In the genomic region with DNA sequence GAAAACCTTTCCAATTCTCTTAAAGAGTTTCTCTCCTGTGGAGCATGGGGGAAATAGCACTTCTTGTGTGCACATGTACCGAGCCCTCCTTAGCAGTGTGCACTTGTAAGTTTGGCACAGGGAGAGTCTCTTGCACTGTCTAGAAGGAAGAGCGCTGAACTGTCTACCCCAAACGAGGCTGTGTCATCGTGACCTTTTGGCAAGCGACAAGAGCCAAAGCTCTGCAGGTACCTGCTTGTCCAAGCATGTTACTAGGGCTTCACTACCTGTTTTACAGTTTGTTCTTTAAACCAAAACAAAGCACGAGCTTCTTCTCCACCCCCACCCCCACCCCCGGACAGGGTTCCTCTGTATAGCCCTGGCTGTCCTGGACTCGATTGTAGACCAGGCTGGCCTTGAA, we compare ENCODE assay signal across 26 mouse cellular contexts. TPM values are rescaled to one million over a fixed set of nuclear protein-coding genes. Genes with fewer than 3 reads are reported as not detected.
A peak's percentile ranks its signal among the peaks of the same experiment; 100 is the strongest.
DNase-seq lines count a peak whose midpoint lies in the region; ATAC-seq and TF ChIP-seq lines count a peak whose summit lies in the region.
"Had no signal": no experiment of that assay in that cellular context is flagged by ENCODE, and none has a peak within 500 bp of the region (broad histone marks: within the 10 kb centered on the region; RNA-seq: fewer than 3 reads in every experiment).

No protein-coding gene starts in this region.

- ATAC-seq in kidney, embryonic 15.5 days (replicated peaks; ENCODE audit: low FRiP score): no peak
- ATAC-seq: activated CD4-positive, CD25-positive, alpha-beta regulatory T cell, adult 4 months; forebrain, embryonic 13.5 days; forebrain, embryonic 16.5 days had no signal

- peak; percentile 45 for DNase-seq in kidney, adult 9 months
- peak; percentile 29 to 44 for DNase-seq in spleen, postnatal 36 days (ENCODE audit: low spot score in 2 of 2)
- DNase-seq in spleen, postnatal 4 days (ENCODE audit: low spot score in 2 of 2): no peak
- no peak for DNase-seq in adrenal gland, adult 2 months
- DNase-seq: adrenal gland, postnatal 10 days; adrenal gland, postnatal 36 days; cerebellum, adult 11-12 months; cerebellum, adult 8-10 months; cerebellum, postnatal 10 days; cerebellum, postnatal 36 days; embryo, embryonic 11 days; gastrocnemius, postnatal 10 days; gastrocnemius, postnatal 36 days; heart, adult 2 months had no signal

- H3K4me3 ChIP-seq in kidney, embryonic 15.5 days (replicated peaks): no peak overlapping the region
- no peak overlapping the region for H3K4me3 ChIP-seq in embryonic fibroblast, embryonic 13.5 days (ENCODE audit: insufficient read depth, low read length)
- H3K4me3 ChIP-seq: embryonic facial prominence, embryonic 10.5 days; embryonic facial prominence, embryonic 13.5 days; forebrain, embryonic 10.5 days; forebrain, embryonic 13.5 days; heart, adult 2 months; heart, embryonic 10.5 days; heart, embryonic 13.5 days; hindbrain, embryonic 12.5 days; hindbrain, embryonic 15.5 days had no signal

- H3K4me2 ChIP-seq in kidney, embryonic 15.5 days: no peak overlapping the region
- H3K4me2 ChIP-seq: embryonic facial prominence, embryonic 13.5 days; forebrain, embryonic 13.5 days; heart, embryonic 13.5 days; hindbrain, embryonic 12.5 days; hindbrain, embryonic 15.5 days had no signal

- no peak for TF ChIP-seq POLR2A in embryonic fibroblast, embryonic 13.5 days (IDR thresholded peaks at IDR 0.05; ENCODE audit: low read depth, low read length)

- H3K9me3 ChIP-seq in kidney, embryonic 15.5 days (replicated peaks): no peaks in the 10 kb centered on the region
- H3K9me3 ChIP-seq: embryonic facial prominence, embryonic 10.5 days; embryonic facial prominence, embryonic 13.5 days; forebrain, embryonic 10.5 days; forebrain, embryonic 13.5 days; heart, embryonic 10.5 days; heart, embryonic 13.5 days; hindbrain, embryonic 12.5 days; hindbrain, embryonic 15.5 days had no signal

- H3K36me3 ChIP-seq in kidney, embryonic 15.5 days: no peaks in the 10 kb centered on the region
- H3K36me3 ChIP-seq: embryonic facial prominence, embryonic 10.5 days; embryonic facial prominence, embryonic 13.5 days; forebrain, embryonic 10.5 days; heart, embryonic 10.5 days; heart, embryonic 13.5 days; hindbrain, embryonic 12.5 days; hindbrain, embryonic 15.5 days had no signal

- H3K27ac ChIP-seq in kidney, embryonic 15.5 days: no peak overlapping the region
- H3K27ac ChIP-seq in embryonic fibroblast, embryonic 13.5 days (ENCODE audit: insufficient read depth, low read length): peak overlapping the region; percentile 85; the same call in 1 of the 2 replicates
- H3K27ac ChIP-seq: forebrain, embryonic 10.5 days; forebrain, embryonic 13.5 days; heart, embryonic 10.5 days; hindbrain, embryonic 12.5 days; hindbrain, embryonic 15.5 days had no signal

- no peak overlapping the region for H3K9ac ChIP-seq in kidney, embryonic 15.5 days
- H3K9ac ChIP-seq: forebrain, embryonic 13.5 days; heart, embryonic 13.5 days; hindbrain, embryonic 12.5 days; hindbrain, embryonic 15.5 days had no signal

- no peak for TF ChIP-seq CTCF in embryonic fibroblast, embryonic 13.5 days (IDR thresholded peaks at IDR 0.05; ENCODE audit: borderline replicate concordance, insufficient read depth, low read length)

- no peaks in the 10 kb centered on the region for H3K27me3 ChIP-seq in kidney, embryonic 15.5 days
- H3K27me3 ChIP-seq: embryonic facial prominence, embryonic 13.5 days; forebrain, embryonic 13.5 days; heart, embryonic 13.5 days; hindbrain, embryonic 12.5 days; hindbrain, embryonic 15.5 days had no signal

- peaks cover 35% of the 10 kb centered on the region for H3K4me1 ChIP-seq in kidney, embryonic 15.5 days
- H3K4me1 ChIP-seq in embryonic fibroblast, embryonic 13.5 days (ENCODE audit: control insufficient read depth, insufficient read depth, low read length): peaks cover 16% of the 10 kb centered on the region

- WGBS in kidney, embryonic 15.5 days: 83% methylated on average over 8 of the region's 8 CpGs

RNA-seq across cellular contexts. Expression of a gene that starts 15.9 kb away (rescaled TPM):
- polyA plus RNA-seq in kidney, embryonic 15.5 days (2015; fragmentation: Nextera tagmentation; extraction: Ambion mirVana): 41.7 and 42.5 TPM in 2 replicates
- 9.9 and 11.2 TPM in 2 replicates for polyA plus RNA-seq in embryonic fibroblast, embryonic 13.5 days (2011; ENCODE audit: insufficient read length, low read depth, missing spikeins)
- total RNA-seq in adrenal gland, adult 2 months (2021): 10 to 100 TPM in 1 of 2 experiments, 1 to 10 TPM in 1; 6.1 to 11.2 TPM
- polyA plus RNA-seq in adrenal gland, adult 2 months (2012; rRNA removed): 5.2 and 6.1 TPM in 2 replicates

Comparison
In these comparisons a context has a peak if more than half of its experiments do, and no peak if none do; other contexts are left out.
1. DNase-seq: peak in kidney, adult 9 months (single experiment) and spleen, postnatal 36 days (2 of 2); none in spleen, postnatal 4 days (0 of 2) and adrenal gland, adult 2 months (single experiment).